Mouse (Mus musculus): ENCODE measurements around the gene Atp6v1b1. TPM values are rescaled to one million over a fixed set of nuclear protein-coding genes. Genes with fewer than 3 reads are reported as not detected.

The Atp6v1b1 gene
- total and polyA plus RNA-seq, 3 experiments, result not detected

DNA sequence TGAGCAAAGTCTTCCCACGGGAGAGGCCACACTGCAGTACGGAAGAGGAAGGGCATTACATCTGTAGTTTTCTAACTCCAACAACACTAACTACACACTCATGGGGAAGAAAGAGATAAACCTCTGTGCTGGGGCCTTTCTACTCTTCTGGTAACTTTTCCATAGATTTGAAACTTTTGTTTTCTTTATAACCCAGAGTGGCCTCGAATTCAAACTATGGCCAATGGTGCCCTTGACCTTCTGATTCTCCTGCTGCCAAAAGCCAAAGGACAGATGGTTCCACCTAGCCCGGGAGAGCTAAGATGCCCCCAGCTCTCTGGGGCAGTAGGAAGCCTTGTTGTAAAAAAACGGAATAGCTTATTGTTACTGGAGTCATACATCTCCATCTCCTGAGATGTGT lies 42.8 kb upstream of the Atp6v1b1 start:
- Histone ChIP-seq H3K9me3 (replicated peaks; ENCODE audit: low read length) (no peaks in the 10 kb centered on the region), H3K4me3 (replicated peaks in 1 of 3; ENCODE audit: low read depth in 2 of 3, low read length in 2 of 3, poor library complexity in 1 of 3) (no peak overlapping the region), H3K4me1 (ENCODE audit: control insufficient read depth in 1 of 2, insufficient read depth in 2 of 2) (no peaks in the 10 kb centered on the region), H3K27me3 (replicated peaks) (peaks cover 85% of the 10 kb centered on the region), H3K27ac (ENCODE audit: insufficient read depth, low read depth) (no peak overlapping the region), H3K9ac (ENCODE audit: insufficient read depth, low read depth) (no peak overlapping the region), H3K79me2 (replicated peaks; ENCODE audit: control insufficient read depth, extremely low read depth, insufficient read depth, poor library complexity, severe bottlenecking) (no peaks in the 10 kb centered on the region), H3K4me2 (ENCODE audit: insufficient read depth, low read depth, poor library complexity, severe bottlenecking) (no peak overlapping the region), H3K36me3 (replicated peaks in 1 of 2; ENCODE audit: control insufficient read depth in 1 of 2, insufficient read depth in 1 of 2, low read length in 1 of 2) (no peaks in the 10 kb centered on the region)
- DNase-seq (ENCODE audit: extremely low read depth), result no peak
- dilution Hi-C loops (cut with MboI; ENCODE audit: extremely low pct_ligation_motif_present, extremely low pct_unique_long_range_greater_than_20kb, low sequenced_read_pairs) (no loop called here), in situ Hi-C loops (cut with MboI; ENCODE audit: low pct_ligation_motif_present, low pct_unique_long_range_greater_than_20kb, low sequenced_read_pairs) (no loop called here)
- no peak for TF ChIP-seq USF2 (conservative IDR thresholded peaks at IDR 0.05; ENCODE audit: low read depth, low read length)
- TF ChIP-seq E2F4 (IDR thresholded peaks at IDR 0.05; ENCODE audit: insufficient replicate concordance, low read depth, low read length), result no peak
- TF ChIP-seq ZC3H11A (IDR thresholded peaks at IDR 0.05; ENCODE audit: low read depth, low read length), result no peak
- TF ChIP-seq TBP (conservative IDR thresholded peaks at IDR 0.05; ENCODE audit: low read depth, low read length), result no peak
- TF ChIP-seq RAD21 (IDR thresholded peaks at IDR 0.05; ENCODE audit: low read depth, low read length), result no peak
- TF ChIP-seq MXI1 (IDR thresholded peaks at IDR 0.05; ENCODE audit: low read depth, low read length), result no peak
- no peak for TF ChIP-seq CHD1 (IDR thresholded peaks at IDR 0.05; ENCODE audit: low read depth, low read length)
- no peak for TF ChIP-seq BHLHE40 (IDR thresholded peaks at IDR 0.05; ENCODE audit: low read depth, low read length)
- TF ChIP-seq HCFC1 (IDR thresholded peaks at IDR 0.05; ENCODE audit: low read depth, low read length), result no peak
- TF ChIP-seq UBTF (IDR thresholded peaks at IDR 0.05; ENCODE audit: low read depth, low read length), result no peak
- TF ChIP-seq POLR2A (IDR thresholded peaks at IDR 0.05; ENCODE audit: low read depth, low read length), result no peak
- no peak for TF ChIP-seq PAX5 (IDR thresholded peaks at IDR 0.05; ENCODE audit: low read length)

- no peaks in the 10 kb centered on the region for H3K36me3 ChIP-seq (replicated peaks in 1 of 2; ENCODE audit: control insufficient read depth in 1 of 2, insufficient read depth in 1 of 2, low read length in 1 of 2)
- H3K9me3 ChIP-seq (replicated peaks; ENCODE audit: low read length), result no peaks in the 10 kb centered on the region
- H3K4me1 ChIP-seq (ENCODE audit: control insufficient read depth in 1 of 2, insufficient read depth in 2 of 2), result no peaks in the 10 kb centered on the region
- in situ Hi-C loops (cut with MboI; ENCODE audit: low pct_ligation_motif_present, low pct_unique_long_range_greater_than_20kb, low sequenced_read_pairs), result no loop called here
- H3K4me2 ChIP-seq (ENCODE audit: insufficient read depth, low read depth, poor library complexity, severe bottlenecking), result no peak overlapping the region
- DNase-seq (ENCODE audit: extremely low read depth), result no peak
- H3K27ac ChIP-seq (ENCODE audit: insufficient read depth, low read depth), result no peak overlapping the region
- H3K9ac ChIP-seq (ENCODE audit: insufficient read depth, low read depth), result no peak overlapping the region
- no peak overlapping the region for H3K4me3 ChIP-seq (replicated peaks in 1 of 3; ENCODE audit: low read depth in 2 of 3, low read length in 2 of 3, poor library complexity in 1 of 3)
- no peaks in the 10 kb centered on the region for H3K79me2 ChIP-seq (replicated peaks; ENCODE audit: control insufficient read depth, extremely low read depth, insufficient read depth, poor library complexity, severe bottlenecking)
- no peak for TF ChIP-seq ZMIZ1 (IDR thresholded peaks at IDR 0.05; ENCODE audit: low read depth, low read length)
- no peak for TF ChIP-seq HCFC1 (IDR thresholded peaks at IDR 0.05; ENCODE audit: low read depth, low read length)
- TF ChIP-seq EP300 (IDR thresholded peaks at IDR 0.05; ENCODE audit: low read length), result no peak
- TF ChIP-seq MYC (IDR thresholded peaks at IDR 0.05; ENCODE audit: low read depth, low read length), result no peak
- TF ChIP-seq JUN (IDR thresholded peaks at IDR 0.05; ENCODE audit: insufficient read depth, low read depth, low read length), result no peak
- TF ChIP-seq MEF2A (IDR thresholded peaks at IDR 0.05; ENCODE audit: borderline replicate concordance, low read depth, low read length), result no peak
- no peak for TF ChIP-seq IRF4 (IDR thresholded peaks at IDR 0.05; ENCODE audit: low read depth, low read length)
- TF ChIP-seq NRF1 (IDR thresholded peaks at IDR 0.05; ENCODE audit: low read depth, low read length), result no peak
- no peak for TF ChIP-seq USF1 (IDR thresholded peaks at IDR 0.05; ENCODE audit: low read depth, low read length)
- no peak for TF ChIP-seq RAD21 (IDR thresholded peaks at IDR 0.05; ENCODE audit: low read depth, low read length)
- TF ChIP-seq GABPA (IDR thresholded peaks at IDR 0.05; ENCODE audit: insufficient replicate concordance, low read depth, low read length), result no peak
- no peak for TF ChIP-seq CHD1 (IDR thresholded peaks at IDR 0.05; ENCODE audit: low read depth, low read length)
- TF ChIP-seq ZC3H11A (IDR thresholded peaks at IDR 0.05; ENCODE audit: low read depth, low read length), result no peak
- no peak for TF ChIP-seq TBP (conservative IDR thresholded peaks at IDR 0.05; ENCODE audit: low read depth, low read length)
- TF ChIP-seq JUND (conservative IDR thresholded peaks at IDR 0.05; ENCODE audit: low read depth, low read length), result no peak
- TF ChIP-seq ELF1 (IDR thresholded peaks at IDR 0.05; ENCODE audit: low read depth, low read length), result no peak
- no peak for TF ChIP-seq KAT2A (IDR thresholded peaks at IDR 0.05; ENCODE audit: insufficient replicate concordance, low read length)
- TF ChIP-seq TCF12 (IDR thresholded peaks at IDR 0.05; ENCODE audit: low read depth, low read length), result no peak
- TF ChIP-seq POLR2A (IDR thresholded peaks at IDR 0.05; ENCODE audit: low read depth, low read length), result no peak
- dilution Hi-C loops (cut with MboI; ENCODE audit: extremely low pct_ligation_motif_present, extremely low pct_unique_long_range_greater_than_20kb, low sequenced_read_pairs), result no loop called here
- peaks cover 85% of the 10 kb centered on the region for H3K27me3 ChIP-seq (replicated peaks)
These were observed 41.8 kb upstream of the Atp6v1b1 start for GRCm38 (mm10) chr6:83701001-83701400.

All from CH12.LX (cell line).